Mouse (Mus musculus) bone marrow macrophage, adult 2 months (primary cell): ENCODE results near the gene Dtx2.

Source experiments
- CTCF ChIP-seq: IDR thresholded peaks from 2 replicates; pipeline ENCODE4 v1.5.1; 2012; ENCODE audit warnings: low read depth, mild to moderate bottlenecking, low read length, moderate library complexity
- POLR2A ChIP-seq: IDR thresholded peaks from 2 replicates; pipeline ENCODE4 v1.6.1; 2012; ENCODE audit warnings: mild to moderate bottlenecking, low read depth, low read length, borderline replicate concordance

DNA sequence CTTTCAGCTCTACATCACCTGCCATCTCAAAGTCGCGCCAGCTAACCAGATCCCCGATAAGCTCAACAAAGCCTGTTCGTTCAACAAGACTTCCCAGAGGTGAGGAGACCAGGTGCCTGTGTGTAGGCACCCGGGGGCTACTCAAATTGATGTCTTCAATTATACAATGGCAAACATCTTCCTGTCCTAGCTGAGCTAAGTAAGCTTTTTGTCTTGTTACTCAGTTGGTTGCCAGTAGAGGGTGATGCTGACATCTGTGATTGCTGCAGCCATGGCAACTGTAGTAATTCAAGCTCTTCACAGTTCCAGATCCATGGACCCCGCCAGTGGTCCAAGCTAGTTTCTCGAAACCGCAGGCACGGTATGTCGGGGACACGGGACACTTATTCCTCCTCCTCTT is 7.4 kb upstream of the Dtx2 start:
- TF ChIP-seq POLR2A (no peak), CTCF (0 out of 2 replicates have a peak, but pooled peaks have one; percentile 16)
